Mouse (Mus musculus): ENCODE data around the gene Wdcp. TPM values are rescaled to one million over a fixed set of nuclear protein-coding genes. Genes with fewer than 3 reads are reported as not detected.

Wdcp gene
- polyA plus RNA-seq, 1 experiment from 2014 or later = 14.4 TPM

GRCm38 (mm10) chr12:4840741-4841140 lies 2.4 kb upstream of the Wdcp start:
- Histone ChIP-seq H3K27me3 (replicated peaks) (no peaks in the 10 kb centered on the region), H3K4me1 (replicated peaks) (peaks cover 21% of the 10 kb centered on the region), H3K36me3 (no peaks in the 10 kb centered on the region), H3K9ac (peak overlapping the region; percentile 77), H3K27ac (ENCODE audit: poor library complexity, severe bottlenecking) (no peak overlapping the region), H3K9me3 (replicated peaks) (no peaks in the 10 kb centered on the region), H3K4me3 (peak overlapping the region; percentile 80), H3K4me2 (peak overlapping the region; percentile 80)
- 2% methylated on average over 11 of the region's 11 CpGs for WGBS
- no peak for ATAC-seq (ENCODE audit: insufficient number of reproducible peaks, low FRiP score)

GRCm38 (mm10) chr12:4841392-4841887 lies 1.7 kb upstream of the Wdcp start, which contains the start of gene Fkbp1b:
Gene Fkbp1b (minus strand): TSS chr12:4841591.
- Histone ChIP-seq H3K4me3 (peak within 1 kb of the TSS; percentile 80), H3K36me3 (no peaks in the 10 kb centered on the region), H3K9me3 (replicated peaks) (no peaks in the 10 kb centered on the region), H3K4me2 (peak within 1 kb of the TSS; percentile 80), H3K27me3 (replicated peaks) (no peaks in the 10 kb centered on the region), H3K27ac (ENCODE audit: poor library complexity, severe bottlenecking) (no peak within 1 kb of the TSS), H3K9ac (peak within 1 kb of the TSS; percentile 77), H3K4me1 (replicated peaks) (peaks cover 21% of the 10 kb centered on the region)
- ATAC-seq (ENCODE audit: insufficient number of reproducible peaks, low FRiP score) = peak; percentile 79
- 0% methylated on average over 36 of the region's 37 CpGs for WGBS

- H3K27ac ChIP-seq (ENCODE audit: poor library complexity, severe bottlenecking) = no peak overlapping the region
- H3K4me2 ChIP-seq = no peak overlapping the region
- no peaks in the 10 kb centered on the region for H3K9me3 ChIP-seq (replicated peaks)
- H3K36me3 ChIP-seq = no peaks in the 10 kb centered on the region
- WGBS = 91% methylated on average over 8 of the region's 8 CpGs
- H3K27me3 ChIP-seq (replicated peaks) = no peaks in the 10 kb centered on the region
- H3K4me1 ChIP-seq (replicated peaks) = peaks cover 21% of the 10 kb centered on the region
- H3K9ac ChIP-seq = no peak overlapping the region
- no peak for ATAC-seq (ENCODE audit: insufficient number of reproducible peaks, low FRiP score)
- no peak overlapping the region for H3K4me3 ChIP-seq
Observed at GRCm38 (mm10) chr12:4842456-4842855, 647 bp upstream of the Wdcp start.

- peak overlapping the region; percentile 73 for H3K9ac ChIP-seq
- peak overlapping the region; percentile 74 for H3K27ac ChIP-seq (ENCODE audit: poor library complexity, severe bottlenecking)
- peaks cover 21% of the 10 kb centered on the region for H3K4me1 ChIP-seq (replicated peaks)
- no peaks in the 10 kb centered on the region for H3K36me3 ChIP-seq
- H3K4me2 ChIP-seq = peak overlapping the region; percentile 68
- no peaks in the 10 kb centered on the region for H3K9me3 ChIP-seq (replicated peaks)
- peak overlapping the region; percentile 78 for H3K4me3 ChIP-seq
- under 1% methylated on average over 12 of the region's 12 CpGs for WGBS
- H3K27me3 ChIP-seq (replicated peaks) = no peaks in the 10 kb centered on the region
- peak; percentile 56; the same call in 1 of the 2 replicates for ATAC-seq (ENCODE audit: insufficient number of reproducible peaks, low FRiP score)
Observed at GRCm38 (mm10) chr12:4843741-4844140, 638 bp downstream of the Wdcp start.

- WGBS = 94% methylated on average over 5 of the region's 5 CpGs
- Histone ChIP-seq H3K9ac (no peak overlapping the region), H3K4me2 (no peak overlapping the region), H3K4me3 (no peak overlapping the region), H3K27ac (ENCODE audit: poor library complexity, severe bottlenecking) (no peak overlapping the region), H3K27me3 (replicated peaks) (no peaks in the 10 kb centered on the region), H3K4me1 (replicated peaks) (peaks cover 12% of the 10 kb centered on the region), H3K36me3 (peaks cover 49% of the 10 kb centered on the region), H3K9me3 (replicated peaks) (0 out of 2 replicates have a peak, but pooled peaks cover 5% of the 10 kb centered on the region)
- ATAC-seq (ENCODE audit: insufficient number of reproducible peaks, low FRiP score) = no peak
Observed at GRCm38 (mm10) chr12:4856160-4856559, 13.1 kb downstream of the Wdcp start.

GRCm38 (mm10) chr12:4856834-4857233 lies 13.7 kb downstream of the Wdcp start:
- peaks cover 43% of the 10 kb centered on the region for H3K36me3 ChIP-seq
- H3K4me2 ChIP-seq = no peak overlapping the region
- no peak overlapping the region for H3K4me3 ChIP-seq
- no peaks in the 10 kb centered on the region for H3K27me3 ChIP-seq (replicated peaks)
- H3K9ac ChIP-seq = no peak overlapping the region
- H3K27ac ChIP-seq (ENCODE audit: poor library complexity, severe bottlenecking) = no peak overlapping the region
- WGBS = 96% methylated on average over 2 of the region's 2 CpGs
- H3K4me1 ChIP-seq (replicated peaks) = peaks cover 17% of the 10 kb centered on the region
- ATAC-seq (ENCODE audit: insufficient number of reproducible peaks, low FRiP score) = no peak
- H3K9me3 ChIP-seq (replicated peaks) = 0 out of 2 replicates have a peak, but pooled peaks cover 5% of the 10 kb centered on the region

- H3K9me3 ChIP-seq (replicated peaks) = 0 out of 2 replicates have a peak, but pooled peaks cover 5% of the 10 kb centered on the region
- H3K27ac ChIP-seq (ENCODE audit: poor library complexity, severe bottlenecking) = peak overlapping the region; percentile 63
- H3K4me1 ChIP-seq (replicated peaks) = peaks cover 35% of the 10 kb centered on the region
- no peaks in the 10 kb centered on the region for H3K27me3 ChIP-seq (replicated peaks)
- no peak overlapping the region for H3K9ac ChIP-seq
- H3K4me2 ChIP-seq = no peak overlapping the region
- ATAC-seq (ENCODE audit: insufficient number of reproducible peaks, low FRiP score) = peak; percentile 52
- no peak overlapping the region for H3K4me3 ChIP-seq
- 33% methylated on average over 11 of the region's 11 CpGs for WGBS
- peaks cover 27% of the 10 kb centered on the region for H3K36me3 ChIP-seq
Observed at GRCm38 (mm10) chr12:4859241-4859914, 16.3 kb downstream of the Wdcp start.

- H3K9me3 ChIP-seq (replicated peaks) = no peaks in the 10 kb centered on the region
- ATAC-seq (ENCODE audit: insufficient number of reproducible peaks, low FRiP score) = no peak
- no peak overlapping the region for H3K4me3 ChIP-seq
- H3K4me1 ChIP-seq (replicated peaks) = peaks cover 42% of the 10 kb centered on the region
- no peak overlapping the region for H3K4me2 ChIP-seq
- 92% methylated on average over 4 of the region's 4 CpGs for WGBS
- H3K36me3 ChIP-seq = 0 out of 2 replicates have a peak, but pooled peaks cover 9% of the 10 kb centered on the region
- H3K27ac ChIP-seq (ENCODE audit: poor library complexity, severe bottlenecking) = 0 out of 2 replicates have a peak overlapping the region, but pooled peaks have one; percentile 32
- no peaks in the 10 kb centered on the region; the same call in 1 of the 2 replicates for H3K27me3 ChIP-seq (replicated peaks)
- no peak overlapping the region for H3K9ac ChIP-seq
Observed at GRCm38 (mm10) chr12:4862672-4863071, 19.6 kb downstream of the Wdcp start.

GRCm38 (mm10) chr12:4863654-4864337 lies 20.7 kb downstream of the Wdcp start:
- WGBS = 29% methylated on average over 4 of the region's 4 CpGs
- 0 out of 2 replicates have a peak overlapping the region, but pooled peaks have one; percentile 20 for H3K9ac ChIP-seq
- no peak overlapping the region for H3K4me3 ChIP-seq
- ATAC-seq (ENCODE audit: insufficient number of reproducible peaks, low FRiP score) = peak; percentile 72
- peak overlapping the region; percentile 84 for H3K27ac ChIP-seq (ENCODE audit: poor library complexity, severe bottlenecking)
- peak overlapping the region; percentile 49 for H3K4me2 ChIP-seq
- H3K27me3 ChIP-seq (replicated peaks) = no peaks in the 10 kb centered on the region; the same call in 1 of the 2 replicates
- no peaks in the 10 kb centered on the region for H3K9me3 ChIP-seq (replicated peaks)
- peaks cover 42% of the 10 kb centered on the region for H3K4me1 ChIP-seq (replicated peaks)
- 0 out of 2 replicates have a peak, but pooled peaks cover 5% of the 10 kb centered on the region for H3K36me3 ChIP-seq

GRCm38 (mm10) chr12:4864338-4864690 lies 21.2 kb downstream of the Wdcp start:
- Histone ChIP-seq H3K9ac (0 out of 2 replicates have a peak overlapping the region, but pooled peaks have one; percentile 20), H3K9me3 (replicated peaks) (no peaks in the 10 kb centered on the region), H3K4me1 (replicated peaks) (peaks cover 40% of the 10 kb centered on the region), H3K4me3 (no peak overlapping the region), H3K36me3 (0 out of 2 replicates have a peak, but pooled peaks cover 5% of the 10 kb centered on the region), H3K27ac (ENCODE audit: poor library complexity, severe bottlenecking) (peak overlapping the region; percentile 84; the same call in 1 of the 2 replicates), H3K27me3 (replicated peaks) (no peaks in the 10 kb centered on the region; the same call in 1 of the 2 replicates), H3K4me2 (peak overlapping the region; percentile 49)
- no peak for ATAC-seq (ENCODE audit: insufficient number of reproducible peaks, low FRiP score)
- 45% methylated on average over 4 of the region's 4 CpGs for WGBS

- Histone ChIP-seq H3K27ac (ENCODE audit: poor library complexity, severe bottlenecking) (no peak overlapping the region), H3K4me1 (replicated peaks) (peaks cover 36% of the 10 kb centered on the region), H3K4me2 (no peak overlapping the region), H3K36me3 (no peaks in the 10 kb centered on the region), H3K27me3 (replicated peaks) (no peaks in the 10 kb centered on the region; the same call in 1 of the 2 replicates), H3K9ac (no peak overlapping the region), H3K9me3 (replicated peaks) (no peaks in the 10 kb centered on the region), H3K4me3 (no peak overlapping the region)
- ATAC-seq (ENCODE audit: insufficient number of reproducible peaks, low FRiP score) = no peak
- WGBS = 72% methylated on average over 8 of the region's 8 CpGs
Observed at GRCm38 (mm10) chr12:4868924-4869323, 25.8 kb downstream of the Wdcp start.

All from heart, embryonic 12.5 days (tissue).